Mouse (Mus musculus): ENCODE results near the gene Gm20820. TPM values are rescaled to one million over a fixed set of nuclear protein-coding genes. Genes with fewer than 3 reads are reported as not detected.
"Not testable (repeated sequence)": the region's sequence is repeated elsewhere in the genome, so short reads cannot be mapped to it uniquely, and the experiment has no call there.

The Gm20820 gene
- total RNA-seq (2021), result not detected
- long read RNA-seq, experiment 1, result 0 reads
- long read RNA-seq, experiment 2, result 0 reads

GRCm38 (mm10) chrY:86061472-86061871 lies at the start of gene Gm20820:
Gm20820 (plus strand) TSS chrY:86061772.
- DNase-seq, result not testable (repeated sequence)
